Mouse (Mus musculus) stomach, embryonic 14.5 days (tissue): ENCODE measurements around the gene Nlrp4c. TPM values are rescaled to one million over a fixed set of nuclear protein-coding genes. Genes with fewer than 3 reads are reported as not detected.

Experiments
- ATAC-seq: fragments of 200-750 bp; cut with Nextera tagmentation; 2 replicates; pipeline ENCODE4 v1.8.0; 2017; ENCODE audit warnings: low read depth, moderate TSS enrichment; ENCODE audit not compliant: insufficient number of reproducible peaks, insufficient read depth, low FRiP score
- H3K27ac ChIP-seq: fragments of 300-500 bp; sonication (generic); 2 replicates; pipeline ENCODE4 v1.5.1; 2014; ENCODE audit warnings: mild to moderate bottlenecking, low read length, moderate library complexity, mixed read lengths
- H3K27me3 ChIP-seq: fragments of 300-500 bp; sonication (generic); 2 replicates; pipeline ENCODE4 v1.6.1; 2014; ENCODE audit warnings: low read length, control low read depth, mixed read lengths; ENCODE audit not compliant: control insufficient read depth, insufficient read depth
- H3K36me3 ChIP-seq: fragments of 300-500 bp; sonication (generic); 2 replicates; pipeline ENCODE4 v1.6.1; 2014; ENCODE audit warnings: mild to moderate bottlenecking, control low read depth, low read length, moderate library complexity, mixed read lengths; ENCODE audit not compliant: control insufficient read depth, insufficient read depth
- H3K4me1 ChIP-seq: fragments of 300-500 bp; sonication (generic); 2 replicates; pipeline ENCODE4 v1.6.1; 2014; ENCODE audit warnings: low read length, control low read depth, mixed read lengths; ENCODE audit not compliant: control insufficient read depth, insufficient read depth
- H3K4me2 ChIP-seq: fragments of 300-500 bp; sonication (generic); replicated peaks from 2 replicates; pipeline ENCODE4 v1.6.1; 2014; ENCODE audit warnings: low read depth, low read length, control low read depth
- H3K4me3 ChIP-seq: fragments of 300-500 bp; sonication (generic); 2 replicates; pipeline ENCODE4 v1.5.1; 2014; ENCODE audit warnings: low read depth, low read length, control low read depth
- H3K9ac ChIP-seq: fragments of 300-500 bp; sonication (generic); replicated peaks from 2 replicates; pipeline ENCODE4 v1.6.1; 2014; ENCODE audit warnings: low read depth, mild to moderate bottlenecking, control low read depth, low read length, moderate library complexity, mixed read lengths
- H3K9me3 ChIP-seq: fragments of 300-500 bp; sonication (generic); 2 replicates; pipeline ENCODE4 v1.6.1; 2016; ENCODE audit warnings: low read depth, low read length, control low read depth; ENCODE audit not compliant: control insufficient read depth
- WGBS: fragments of 180-500 bp; shearing (Covaris S2); extraction: QIAGEN DNeasy Blood & Tissue Kit; methylation state at CpG from one replicate; pipeline ENCODE4 v1.1.7; 2014; 5-methylcytosine and 5-hydroxymethylcytosine counted together
- polyA plus RNA-seq: library from polyadenylated mRNA; unstranded; fragments of >200 nt; fragmentation: Nextera tagmentation; extraction: Ambion mirVana; gene quantifications from 2 replicates; pipeline ENCODE4 v1.2.1, GENCODE M21; 2014

Nlrp4c gene
- polyA plus RNA-seq, 1 experiment from 2014 or later: not detected

GRCm38 (mm10) chr7:6136497-6136896 lies 91.5 kb downstream of the Nlrp4c start:
- Histone ChIP-seq H3K27me3 (no peaks in the 10 kb centered on the region), H3K4me3 (no peak overlapping the region), H3K9me3 (peaks cover 14% of the 10 kb centered on the region; the same call in 1 of the 2 replicates), H3K4me1 (no peaks in the 10 kb centered on the region), H3K27ac (no peak overlapping the region), H3K4me2 (no peak overlapping the region), H3K36me3 (peaks cover 24% of the 10 kb centered on the region), H3K9ac (no peak overlapping the region)
- ATAC-seq: no peak

- Histone ChIP-seq H3K27ac (no peak overlapping the region), H3K4me3 (no peak overlapping the region), H3K36me3 (peaks cover 10% of the 10 kb centered on the region; the same call in 1 of the 2 replicates), H3K4me1 (no peaks in the 10 kb centered on the region), H3K9ac (no peak overlapping the region), H3K4me2 (no peak overlapping the region), H3K27me3 (no peaks in the 10 kb centered on the region), H3K9me3 (no peaks in the 10 kb centered on the region)
- ATAC-seq: no peak
- 59% methylated on average over 3 of the region's 3 CpGs for WGBS
Measured at GRCm38 (mm10) chr7:6139295-6139694, 94.3 kb downstream of the Nlrp4c start.

GRCm38 (mm10) chr7:6143991-6144531 lies 99.1 kb downstream of the Nlrp4c start:
- no peak for ATAC-seq
- H3K27ac ChIP-seq: no peak overlapping the region
- H3K4me3 ChIP-seq: no peak overlapping the region
- H3K36me3 ChIP-seq: peaks cover 8% of the 10 kb centered on the region; the same call in 1 of the 2 replicates
- no peaks in the 10 kb centered on the region for H3K9me3 ChIP-seq
- H3K4me1 ChIP-seq: peaks cover 27% of the 10 kb centered on the region
- H3K27me3 ChIP-seq: no peaks in the 10 kb centered on the region
- 88% methylated on average over 2 of the region's 2 CpGs for WGBS
- H3K9ac ChIP-seq: no peak overlapping the region
- no peak overlapping the region for H3K4me2 ChIP-seq

GRCm38 (mm10) chr7:6145423-6146188 lies 100.6 kb downstream of the Nlrp4c start:
- H3K36me3 ChIP-seq: peaks cover 4% of the 10 kb centered on the region; the same call in 1 of the 2 replicates
- H3K4me3 ChIP-seq: no peak overlapping the region
- no peak for ATAC-seq
- WGBS: 82% methylated on average over 8 of the region's 8 CpGs
- H3K9me3 ChIP-seq: no peaks in the 10 kb centered on the region
- peaks cover 30% of the 10 kb centered on the region for H3K4me1 ChIP-seq
- H3K4me2 ChIP-seq: no peak overlapping the region
- no peaks in the 10 kb centered on the region for H3K27me3 ChIP-seq
- no peak overlapping the region for H3K9ac ChIP-seq
- H3K27ac ChIP-seq: no peak overlapping the region; the same call in 1 of the 2 replicates

- no peak overlapping the region for H3K9ac ChIP-seq
- no peak for ATAC-seq
- no peak overlapping the region for H3K4me3 ChIP-seq
- WGBS: 76% methylated on average over 7 of the region's 7 CpGs
- peaks cover 30% of the 10 kb centered on the region for H3K4me1 ChIP-seq
- H3K36me3 ChIP-seq: peaks cover 3% of the 10 kb centered on the region; the same call in 1 of the 2 replicates
- no peak overlapping the region for H3K4me2 ChIP-seq
- H3K27me3 ChIP-seq: no peaks in the 10 kb centered on the region
- no peaks in the 10 kb centered on the region for H3K9me3 ChIP-seq
- H3K27ac ChIP-seq: no peak overlapping the region; the same call in 1 of the 2 replicates
Measured at GRCm38 (mm10) chr7:6146194-6146981, 101.4 kb downstream of the Nlrp4c start.

GRCm38 (mm10) chr7:6146982-6147325 lies 102.0 kb downstream of the Nlrp4c start:
- peaks cover 30% of the 10 kb centered on the region for H3K4me1 ChIP-seq
- H3K9ac ChIP-seq: no peak overlapping the region
- H3K9me3 ChIP-seq: no peaks in the 10 kb centered on the region
- ATAC-seq: no peak
- 60% methylated on average over 2 of the region's 2 CpGs for WGBS
- no peak overlapping the region; the same call in 1 of the 2 replicates for H3K27ac ChIP-seq
- no peaks in the 10 kb centered on the region for H3K27me3 ChIP-seq
- H3K4me3 ChIP-seq: no peak overlapping the region
- H3K4me2 ChIP-seq: no peak overlapping the region
- H3K36me3 ChIP-seq: peaks cover 2% of the 10 kb centered on the region; the same call in 1 of the 2 replicates

- no peaks in the 10 kb centered on the region for H3K27me3 ChIP-seq
- H3K27ac ChIP-seq: no peak overlapping the region; the same call in 1 of the 2 replicates
- no peak overlapping the region for H3K4me2 ChIP-seq
- no peaks in the 10 kb centered on the region for H3K36me3 ChIP-seq
- peaks cover 30% of the 10 kb centered on the region for H3K4me1 ChIP-seq
- 60% methylated on average over 5 of the region's 5 CpGs for WGBS
- no peaks in the 10 kb centered on the region for H3K9me3 ChIP-seq
- no peak overlapping the region for H3K4me3 ChIP-seq
- no peak overlapping the region for H3K9ac ChIP-seq
- ATAC-seq: peak; percentile 51; the same call in 1 of the 2 replicates
Measured at GRCm38 (mm10) chr7:6147688-6148087, 102.7 kb downstream of the Nlrp4c start.

- H3K4me1 ChIP-seq: peaks cover 36% of the 10 kb centered on the region
Measured at GRCm38 (mm10) chr7:6151266-6151665, 106.3 kb downstream of the Nlrp4c start.

More at GRCm38 (mm10) chr7:6151266-6151665, 106.3 kb downstream of the Nlrp4c start:
- 85% methylated on average over 1 of the region's 1 CpGs for WGBS
- Histone ChIP-seq H3K36me3 (no peaks in the 10 kb centered on the region), H3K27me3 (no peaks in the 10 kb centered on the region), H3K27ac (no peak overlapping the region), H3K9ac (no peak overlapping the region), H3K4me2 (no peak overlapping the region), H3K4me3 (no peak overlapping the region), H3K9me3 (no peaks in the 10 kb centered on the region)
- ATAC-seq: no peak
